Mouse (Mus musculus): ENCODE measurements around the gene Slc23a2.

Slc23a2 gene

GRCm38 (mm10) chr2:132134758-132135157 lies 10.2 kb downstream of the Slc23a2 start:
- no peak for DNase-seq (ENCODE audit: low read depth, low spot score)

GRCm38 (mm10) chr2:132133436-132133835 lies 11.5 kb downstream of the Slc23a2 start:
- no peak for DNase-seq (ENCODE audit: low read depth, low spot score)

- no peak for DNase-seq (ENCODE audit: low read depth, low spot score)
Measured at GRCm38 (mm10) chr2:132131266-132131665, 13.6 kb downstream of the Slc23a2 start.

- DNase-seq (ENCODE audit: low read depth, low spot score): no peak
Measured at GRCm38 (mm10) chr2:132129980-132130379, 14.9 kb downstream of the Slc23a2 start.

- DNase-seq (ENCODE audit: low read depth, low spot score): no peak
Measured at GRCm38 (mm10) chr2:132129247-132129646, 15.7 kb downstream of the Slc23a2 start.

GRCm38 (mm10) chr2:132127904-132128303 lies 17.0 kb downstream of the Slc23a2 start:
- no peak for DNase-seq (ENCODE audit: low read depth, low spot score)

- DNase-seq (ENCODE audit: low read depth, low spot score): no peak
Measured at GRCm38 (mm10) chr2:132126292-132126691, 18.6 kb downstream of the Slc23a2 start.

GRCm38 (mm10) chr2:132123063-132123462 lies 21.8 kb downstream of the Slc23a2 start:
- no peak for DNase-seq (ENCODE audit: low read depth, low spot score)

GRCm38 (mm10) chr2:132121050-132121449 lies 23.9 kb downstream of the Slc23a2 start:
- no peak for DNase-seq (ENCODE audit: low read depth, low spot score)

GRCm38 (mm10) chr2:132118646-132119045 lies 26.3 kb downstream of the Slc23a2 start:
- no peak for DNase-seq (ENCODE audit: low read depth, low spot score)

- no peak for DNase-seq (ENCODE audit: low read depth, low spot score)
Measured at GRCm38 (mm10) chr2:132115936-132116335, 29.0 kb downstream of the Slc23a2 start.

- DNase-seq (ENCODE audit: low read depth, low spot score): no peak
Measured at GRCm38 (mm10) chr2:132115344-132115743, 29.6 kb downstream of the Slc23a2 start.

GRCm38 (mm10) chr2:132113962-132114759 lies 30.7 kb downstream of the Slc23a2 start:
- peak; percentile 34 for DNase-seq (ENCODE audit: low read depth, low spot score)

- no peak for DNase-seq (ENCODE audit: low read depth, low spot score)
Measured at GRCm38 (mm10) chr2:132112319-132112718, 32.6 kb downstream of the Slc23a2 start.

- no peak for DNase-seq (ENCODE audit: low read depth, low spot score)
Measured at GRCm38 (mm10) chr2:132111905-132112304, 33.0 kb downstream of the Slc23a2 start.

- DNase-seq (ENCODE audit: low read depth, low spot score): peak; percentile 46
Measured at GRCm38 (mm10) chr2:132111266-132111665, 33.6 kb downstream of the Slc23a2 start.

GRCm38 (mm10) chr2:132110702-132111101 lies 34.2 kb downstream of the Slc23a2 start:
- DNase-seq (ENCODE audit: low read depth, low spot score): no peak

- DNase-seq (ENCODE audit: low read depth, low spot score): no peak
Measured at GRCm38 (mm10) chr2:132108988-132109387, 35.9 kb downstream of the Slc23a2 start.

GRCm38 (mm10) chr2:132107611-132108010 lies 37.3 kb downstream of the Slc23a2 start:
- DNase-seq (ENCODE audit: low read depth, low spot score): no peak

GRCm38 (mm10) chr2:132106069-132106468 lies 38.8 kb downstream of the Slc23a2 start:
- no peak for DNase-seq (ENCODE audit: low read depth, low spot score)

GRCm38 (mm10) chr2:132103265-132103664 lies 41.6 kb downstream of the Slc23a2 start:
- peak; percentile 57 for DNase-seq (ENCODE audit: low read depth, low spot score)

- DNase-seq (ENCODE audit: low read depth, low spot score): no peak
Measured at GRCm38 (mm10) chr2:132102505-132103130, 42.3 kb downstream of the Slc23a2 start.

All from forelimb bud, embryonic 11.5 days (tissue).